Mouse (Mus musculus) thymus, postnatal 10 days (tissue): ENCODE results near the gene Ccdc9b.
A peak's percentile ranks its signal among the peaks of the same experiment; 100 is the strongest.

Experiments
- DNase-seq, 2 experiments: peaks; one replicate each; pipeline ENCODE4 v3.0.0; 2021; ENCODE audit warnings: low spot score in 2 of 2

Ccdc9b gene

DNA sequence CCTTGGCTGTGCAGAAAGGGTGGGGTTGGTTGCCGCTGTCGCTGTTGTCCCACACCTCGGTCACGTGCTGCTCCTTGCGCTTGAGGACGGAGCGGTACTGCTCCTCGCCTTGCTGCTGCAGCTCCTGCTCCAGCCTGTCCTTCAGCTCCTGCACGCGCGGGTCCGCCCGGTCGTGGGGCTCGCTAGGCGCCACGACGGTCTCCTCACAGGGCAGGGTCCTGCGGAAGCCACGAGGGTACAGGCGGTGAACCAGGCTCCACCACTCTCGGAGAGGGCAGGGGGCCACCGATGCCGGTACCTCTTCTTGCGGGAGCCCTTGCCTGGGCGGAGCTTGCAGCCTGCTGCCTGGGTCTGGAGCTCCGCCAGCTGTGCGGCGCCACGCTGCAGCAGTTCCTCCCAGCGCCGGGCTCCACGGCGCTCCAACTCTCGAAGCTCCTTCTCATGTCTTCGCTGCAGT lies 51.4 kb downstream of the Ccdc9b start:
- DNase-seq = peak in 1 of 2 experiments; percentile 24

DNA sequence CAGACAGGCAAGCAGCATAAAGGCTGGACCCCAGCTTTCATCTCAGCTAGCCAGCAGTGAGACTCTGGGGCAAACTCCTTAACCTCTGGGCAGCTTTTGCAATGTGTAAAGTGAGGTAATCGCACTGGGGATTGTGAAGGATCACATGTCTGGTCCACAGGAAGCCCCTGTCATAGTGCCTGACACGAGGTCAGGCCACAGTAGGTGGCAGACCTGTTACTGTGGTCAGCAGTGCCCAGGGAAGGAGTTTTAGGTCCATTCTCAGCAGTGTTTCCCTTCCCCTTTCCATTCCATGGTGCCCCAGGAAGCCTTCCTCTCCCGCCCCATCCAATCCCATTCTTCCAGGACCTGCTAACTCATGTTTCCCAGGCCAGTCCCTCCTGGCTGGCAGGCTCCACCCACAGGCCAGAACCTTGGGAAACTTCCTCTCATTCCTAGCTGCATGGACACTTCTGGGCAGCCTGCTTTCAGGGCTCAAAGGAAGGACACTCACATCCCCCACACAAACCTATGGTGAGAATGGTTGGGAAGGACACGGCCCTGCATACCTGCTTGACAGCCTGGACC lies 52.7 kb downstream of the Ccdc9b start:
- DNase-seq = no peak

DNA sequence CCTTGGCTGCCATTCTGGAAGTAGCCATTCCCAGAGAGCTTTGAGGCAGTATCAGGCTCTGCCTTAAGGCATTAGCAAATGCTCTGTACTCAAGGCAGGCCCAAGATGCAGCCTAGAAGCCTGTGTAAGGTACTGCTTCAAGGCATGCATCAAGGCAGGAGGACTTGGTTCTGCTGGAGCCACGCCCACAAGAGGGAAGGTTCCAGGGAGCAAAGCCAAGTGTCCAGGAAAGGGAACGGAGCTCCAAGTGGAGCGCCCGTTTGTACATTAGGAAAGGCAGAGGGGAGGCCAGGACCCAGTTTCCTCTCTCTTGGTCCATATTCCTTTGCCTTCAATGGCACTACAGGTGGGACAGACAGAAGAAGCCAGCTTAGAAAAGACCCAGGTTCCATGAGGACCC lies 54.0 kb downstream of the Ccdc9b start:
- DNase-seq = no peak

DNA sequence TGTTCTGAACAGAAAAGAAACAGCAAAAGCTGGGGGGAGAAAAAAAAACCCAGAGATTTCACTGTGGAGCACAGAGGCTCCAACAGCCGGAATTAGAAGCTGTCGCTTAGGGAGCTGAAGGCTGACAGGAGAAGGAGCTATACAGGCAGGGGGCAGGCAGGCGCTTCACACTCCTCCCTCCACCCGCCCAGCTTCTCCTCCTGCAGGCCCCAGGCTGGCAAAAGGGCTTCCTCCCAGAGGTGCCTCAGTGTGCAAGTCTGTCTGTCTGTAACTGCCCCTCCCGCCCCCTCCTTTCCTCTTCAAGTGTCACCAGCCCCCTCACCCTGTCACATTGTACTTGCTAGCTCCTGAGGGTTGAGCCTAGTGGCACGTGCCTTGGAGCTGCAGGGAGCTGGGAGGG lies 56.0 kb downstream of the Ccdc9b start:
- DNase-seq = no peak
